Mouse (Mus musculus) small intestine, adult 2 months (tissue): ENCODE data around the gene Meis1.

Experiments used
- CTCF ChIP-seq: fragments of 200-500 bp; IDR thresholded peaks from 2 replicates; pipeline ENCODE4 v1.5.1; 2012; ENCODE audit warnings: low read depth, mild to moderate bottlenecking, control low read depth, inconsistent platforms, low read length, moderate library complexity, mixed read lengths; ENCODE audit not compliant: insufficient replicate concordance, insufficient read length; ENCODE audit errors: extremely low read depth
- POLR2A ChIP-seq: fragments of 200-500 bp; IDR thresholded peaks from 2 replicates; pipeline ENCODE4 v1.6.1; 2012; ENCODE audit warnings: low read depth, mild to moderate bottlenecking, control low read depth, inconsistent platforms, low read length, moderate library complexity

GRCm38 (mm10) chr11:18870121-18870931 lies 148.5 kb downstream of the Meis1 start:
- TF ChIP-seq CTCF (no peak), POLR2A (no peak)
